Mouse (Mus musculus): ENCODE results near the gene Hemgn. TPM values are rescaled to one million over a fixed set of nuclear protein-coding genes. Genes with fewer than 3 reads are reported as not detected.

Gene Hemgn
- polyA plus RNA-seq (2015; fragmentation: Nextera tagmentation; extraction: Ambion mirVana) = 1.1 and 3.5 TPM in 2 replicates

DNA sequence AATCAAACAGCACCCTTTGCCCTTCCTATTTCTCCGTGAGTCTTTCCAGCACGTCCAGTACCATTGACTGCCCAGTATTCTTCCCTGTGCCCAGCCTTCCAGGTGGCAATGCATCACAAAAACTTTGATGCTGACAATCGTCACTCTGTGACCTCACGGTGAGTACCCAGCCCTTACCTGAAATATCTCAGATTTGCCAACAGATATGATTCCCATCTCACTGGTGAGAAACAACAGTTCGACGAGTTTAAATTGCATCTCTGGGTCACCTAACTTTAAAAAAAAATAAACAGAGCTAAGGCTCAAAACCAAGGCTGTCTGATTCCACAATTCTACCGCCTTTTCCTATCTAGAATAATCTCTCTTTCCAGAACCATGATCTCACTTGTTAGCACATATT, at the start of gene Hemgn:
Hemgn (minus strand) TSS at position 101 of the 400 bp plus-strand sequence.
- Histone ChIP-seq H3K4me2 (no peak within 1 kb of the TSS), H3K4me3 (no peak within 1 kb of the TSS), H3K9ac (no peak within 1 kb of the TSS), H3K36me3 (no peaks in the 10 kb centered on the region), H3K27ac (no peak within 1 kb of the TSS), H3K27me3 (no peaks in the 10 kb centered on the region), H3K9me3 (replicated peaks) (no peaks in the 10 kb centered on the region), H3K4me1 (replicated peaks) (no peaks in the 10 kb centered on the region)
- 71% methylated on average over 7 of the region's 7 CpGs for WGBS
- no peak for ATAC-seq (replicated peaks; ENCODE audit: insufficient number of reproducible peaks, insufficient read depth, low FRiP score, low read depth)

DNA sequence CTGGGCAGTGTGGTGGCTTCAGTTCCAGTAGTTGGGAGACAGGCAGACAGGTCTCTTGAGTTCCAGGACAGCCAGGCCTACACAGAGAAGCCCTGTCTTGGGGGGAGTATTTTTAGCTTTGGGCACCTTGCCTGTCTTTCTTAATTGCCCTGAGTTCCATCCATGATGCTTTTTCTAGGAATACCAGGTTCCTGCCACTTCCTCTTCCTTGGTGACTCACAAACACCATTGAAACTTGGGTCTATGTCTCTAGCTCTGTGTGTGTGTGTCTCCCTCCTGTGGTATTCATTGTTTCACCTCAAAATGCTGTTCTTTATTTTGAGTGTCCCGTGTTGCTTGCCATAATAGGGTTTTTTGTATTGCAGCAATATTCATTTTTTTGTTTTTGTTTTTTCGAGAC, 45.1 kb upstream of the Hemgn start:
- Histone ChIP-seq H3K4me3 (no peak overlapping the region), H3K9ac (no peak overlapping the region), H3K36me3 (peaks cover 30% of the 10 kb centered on the region), H3K9me3 (replicated peaks) (no peaks in the 10 kb centered on the region), H3K4me2 (no peak overlapping the region), H3K27me3 (no peaks in the 10 kb centered on the region), H3K27ac (no peak overlapping the region), H3K4me1 (replicated peaks) (peaks cover 43% of the 10 kb centered on the region)
- ATAC-seq (replicated peaks; ENCODE audit: insufficient number of reproducible peaks, insufficient read depth, low FRiP score, low read depth) = no peak
- 94% methylated on average over 2 of the region's 2 CpGs for WGBS

DNA sequence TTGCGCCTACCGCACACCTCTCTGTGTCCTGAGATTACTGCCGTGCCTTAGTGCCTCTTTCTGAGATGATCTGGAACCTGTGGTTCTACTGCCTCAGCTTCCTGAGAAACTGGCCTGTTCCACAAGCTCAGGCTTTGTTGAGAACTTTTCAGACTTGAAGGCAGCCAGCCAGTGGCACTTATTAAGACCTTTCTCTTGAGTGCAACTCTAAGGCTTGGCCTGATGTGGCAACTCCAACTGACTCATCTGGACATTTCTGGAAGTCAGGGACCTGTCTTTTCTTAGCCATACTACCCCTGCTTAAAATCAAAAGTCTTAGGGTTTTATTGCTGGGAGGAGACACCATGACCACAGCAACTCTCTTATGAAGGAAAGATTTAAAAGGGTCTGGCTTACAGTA, 43.9 kb upstream of the Hemgn start:
- no peaks in the 10 kb centered on the region for H3K27me3 ChIP-seq
- no peak overlapping the region for H3K9ac ChIP-seq
- peaks cover 20% of the 10 kb centered on the region; the same call in 1 of the 2 replicates for H3K36me3 ChIP-seq
- H3K4me2 ChIP-seq = no peak overlapping the region
- no peak overlapping the region for H3K4me3 ChIP-seq
- no peak for ATAC-seq (replicated peaks; ENCODE audit: insufficient number of reproducible peaks, insufficient read depth, low FRiP score, low read depth)
- no peak overlapping the region for H3K27ac ChIP-seq
- 92% methylated on average over 3 of the region's 3 CpGs for WGBS
- H3K9me3 ChIP-seq (replicated peaks) = no peaks in the 10 kb centered on the region
- H3K4me1 ChIP-seq (replicated peaks) = peaks cover 49% of the 10 kb centered on the region

DNA sequence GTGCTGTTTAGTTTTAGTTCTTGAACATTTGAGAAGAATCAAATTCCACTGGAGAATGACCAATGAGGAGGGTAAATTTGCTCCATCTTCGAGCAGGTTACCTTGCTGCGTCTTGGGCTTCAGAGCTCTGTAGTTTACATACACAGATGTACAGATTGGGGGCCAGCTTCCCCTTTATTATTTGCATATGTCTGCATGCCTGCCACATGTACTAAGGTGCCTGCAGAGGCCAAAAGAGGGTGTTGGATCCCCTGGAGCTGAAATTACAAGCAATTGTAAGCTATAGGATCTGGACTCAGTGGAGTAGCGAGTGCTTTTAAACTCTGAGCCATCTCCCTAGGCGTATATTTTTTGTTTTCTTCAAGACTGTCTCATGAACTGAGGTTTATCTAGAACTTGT, 43.5 kb upstream of the Hemgn start:
- Histone ChIP-seq H3K9ac (no peak overlapping the region), H3K27ac (no peak overlapping the region), H3K4me3 (no peak overlapping the region), H3K36me3 (peaks cover 16% of the 10 kb centered on the region; the same call in 1 of the 2 replicates), H3K9me3 (replicated peaks) (no peaks in the 10 kb centered on the region), H3K4me1 (replicated peaks) (peaks cover 47% of the 10 kb centered on the region), H3K4me2 (no peak overlapping the region), H3K27me3 (no peaks in the 10 kb centered on the region)
- ATAC-seq (replicated peaks; ENCODE audit: insufficient number of reproducible peaks, insufficient read depth, low FRiP score, low read depth) = no peak
- WGBS = 87% methylated on average over 4 of the region's 4 CpGs

DNA sequence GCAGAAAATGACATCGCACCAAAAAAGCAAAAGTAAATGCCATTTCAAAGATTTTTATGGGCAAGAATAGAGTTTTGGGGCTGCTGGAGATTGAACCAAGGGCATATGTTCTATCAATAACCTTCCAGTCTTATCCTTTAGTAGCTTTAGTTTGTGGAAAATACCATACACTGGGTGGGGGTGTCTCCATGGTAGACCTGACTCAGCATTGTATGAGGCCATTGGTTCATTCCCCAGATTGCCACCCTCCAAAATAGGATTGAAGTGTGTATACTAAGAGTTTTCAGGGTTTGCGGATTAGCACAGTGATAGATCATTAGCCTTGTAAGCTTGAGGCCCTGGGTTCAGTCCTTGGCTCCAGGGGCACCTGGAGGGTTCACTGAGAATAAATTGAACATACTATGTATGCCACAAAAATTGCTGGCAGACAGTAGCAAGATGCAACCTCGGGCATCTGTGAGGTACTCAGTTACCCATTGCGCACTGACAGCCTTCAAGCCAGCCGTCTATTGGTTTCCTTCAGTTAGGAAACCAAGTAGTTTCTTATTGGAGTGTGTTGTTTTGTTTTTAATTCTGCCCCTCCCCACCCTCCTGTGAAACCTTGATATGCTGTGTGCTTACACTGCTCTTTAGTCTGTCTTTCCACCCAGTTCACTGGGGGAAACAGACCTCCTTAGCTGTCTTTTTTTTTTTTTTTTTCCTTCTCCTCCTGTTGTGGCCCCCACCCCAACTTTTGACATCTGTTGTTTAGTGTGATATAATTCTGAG, 41.0 kb upstream of the Hemgn start:
- Histone ChIP-seq H3K27ac (no peak overlapping the region), H3K9ac (no peak overlapping the region)
- 71% methylated on average over 5 of the region's 5 CpGs for WGBS

DNA sequence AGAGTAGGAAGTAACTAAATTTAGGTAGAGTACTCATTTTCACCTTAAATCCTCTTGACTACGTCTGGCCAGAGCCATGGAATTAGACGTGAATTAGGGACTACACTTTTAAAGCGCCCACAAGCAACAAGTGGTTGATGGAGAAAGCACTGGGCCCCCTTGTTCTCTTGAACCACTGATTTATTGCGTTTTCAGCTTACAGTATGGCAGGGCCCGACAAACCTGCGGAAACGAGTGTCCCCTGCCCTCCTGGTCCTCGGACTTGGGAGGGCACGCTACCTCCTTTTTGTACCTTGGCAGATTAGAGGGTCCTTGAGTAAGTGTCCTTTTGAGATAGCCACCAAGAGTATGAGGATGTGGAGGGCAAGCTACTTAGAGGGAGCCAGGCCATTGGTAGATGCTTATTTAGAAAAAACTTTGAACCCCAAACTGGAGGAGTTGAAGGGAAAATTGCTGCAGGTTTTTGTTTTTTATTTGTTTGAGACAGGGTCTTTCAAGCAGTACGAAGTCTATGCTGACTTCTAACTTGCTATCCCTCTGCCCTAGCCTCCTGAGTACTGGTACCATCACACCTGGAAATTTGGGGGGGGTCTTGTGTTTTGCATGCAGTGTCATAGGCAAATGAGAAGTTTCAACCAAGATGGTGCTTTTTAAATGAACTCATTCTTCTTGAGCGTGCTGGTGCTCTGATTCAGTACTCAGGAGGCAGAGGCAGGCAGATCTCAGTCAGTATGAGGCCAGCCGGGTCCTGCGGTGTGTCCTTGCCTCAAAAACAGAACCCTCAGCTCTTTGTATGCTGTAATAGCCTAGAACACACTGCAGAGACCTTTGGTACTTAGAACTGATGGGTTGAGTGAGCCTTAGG, 39.8 kb upstream of the Hemgn start:
- WGBS = 36% methylated on average over 13 of the region's 13 CpGs

More for the DNA sequence above, 41.0 kb upstream of the Hemgn start:
- no peak for ATAC-seq (replicated peaks; ENCODE audit: insufficient number of reproducible peaks, insufficient read depth, low FRiP score, low read depth)
- peak overlapping the region; percentile 96; the same call in 1 of the 2 replicates for H3K4me2 ChIP-seq
- H3K36me3 ChIP-seq = no peaks in the 10 kb centered on the region
- no peaks in the 10 kb centered on the region for H3K9me3 ChIP-seq (replicated peaks)
- H3K4me3 ChIP-seq = no peak overlapping the region
- H3K27me3 ChIP-seq = no peaks in the 10 kb centered on the region
- H3K4me1 ChIP-seq (replicated peaks) = peaks cover 51% of the 10 kb centered on the region

DNA sequence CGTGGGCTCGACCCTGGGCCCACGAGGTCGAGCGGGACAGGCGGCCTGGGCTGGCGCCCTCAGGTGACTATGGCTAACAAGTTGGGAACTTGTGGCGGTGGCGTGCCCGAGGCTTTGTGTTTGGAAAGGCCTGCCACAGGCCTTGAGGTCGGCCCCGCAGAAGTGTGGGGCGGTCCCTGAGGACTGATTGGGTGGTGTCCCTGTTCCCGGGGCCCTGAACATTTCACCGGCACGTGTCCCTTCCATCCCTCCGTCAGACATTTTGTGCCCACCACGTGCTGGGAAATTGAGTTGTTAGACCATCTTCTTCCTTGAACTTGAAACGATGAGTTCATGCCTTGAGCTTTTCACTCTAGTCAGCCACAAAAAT, 39.2 kb upstream of the Hemgn start:
- Histone ChIP-seq H3K9ac (peak overlapping the region; percentile 97), H3K4me2 (peak overlapping the region; percentile 96), H3K27ac (peak overlapping the region; percentile 99), H3K4me1 (replicated peaks) (peaks cover 53% of the 10 kb centered on the region), H3K36me3 (no peaks in the 10 kb centered on the region), H3K27me3 (no peaks in the 10 kb centered on the region), H3K9me3 (replicated peaks) (no peaks in the 10 kb centered on the region), H3K4me3 (peak overlapping the region; percentile 87)
- under 1% methylated on average over 19 of the region's 19 CpGs for WGBS
- ATAC-seq (replicated peaks; ENCODE audit: insufficient number of reproducible peaks, insufficient read depth, low FRiP score, low read depth) = peak; percentile 6

More for the DNA sequence above, 39.8 kb upstream of the Hemgn start:
- Histone ChIP-seq H3K27ac (peak overlapping the region; percentile 99), H3K27me3 (no peaks in the 10 kb centered on the region), H3K9ac (peak overlapping the region; percentile 97), H3K36me3 (no peaks in the 10 kb centered on the region), H3K4me1 (replicated peaks) (peaks cover 56% of the 10 kb centered on the region), H3K4me3 (peak overlapping the region; percentile 87), H3K4me2 (peak overlapping the region; percentile 96), H3K9me3 (replicated peaks) (no peaks in the 10 kb centered on the region)
- no peak for ATAC-seq (replicated peaks; ENCODE audit: insufficient number of reproducible peaks, insufficient read depth, low FRiP score, low read depth)

DNA sequence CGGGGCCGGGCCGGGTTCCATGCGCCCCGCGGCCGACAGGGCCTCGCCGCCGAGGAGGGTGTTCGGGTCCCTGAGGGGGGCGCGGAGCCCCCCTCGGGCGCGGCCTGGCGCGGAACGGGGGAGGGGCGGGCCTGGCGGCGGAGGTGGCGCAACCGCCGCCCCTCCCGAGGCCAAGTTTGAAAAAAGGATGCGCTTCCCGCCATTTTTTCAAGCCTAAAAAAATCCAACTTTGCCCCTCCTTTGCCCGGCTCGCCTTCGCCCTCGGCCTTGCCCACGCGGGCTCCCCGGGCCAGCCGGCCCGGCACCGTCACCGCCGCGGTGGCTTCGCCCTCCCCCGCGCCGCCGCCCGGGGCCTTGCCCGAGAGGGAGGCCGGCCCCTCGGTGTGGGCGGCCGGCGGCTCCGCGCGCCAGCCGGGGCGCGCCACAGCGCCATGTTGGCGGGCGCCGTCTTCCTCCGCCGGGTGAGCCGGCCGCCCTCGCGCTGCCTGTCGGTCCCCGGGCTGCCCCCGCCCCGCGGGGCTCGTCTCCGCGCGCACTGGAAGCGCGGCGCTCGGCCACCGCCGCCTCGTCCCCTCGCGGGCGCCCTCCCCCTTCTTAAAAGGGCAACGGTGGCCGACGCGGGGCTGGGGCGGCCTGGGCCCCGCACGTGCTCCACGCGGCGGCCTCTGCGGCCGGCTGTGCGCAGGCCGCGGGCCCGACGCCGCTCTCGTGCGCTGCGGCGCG, 38.6 kb upstream of the Hemgn start:
- no peaks in the 10 kb centered on the region for H3K27me3 ChIP-seq
- ATAC-seq (replicated peaks; ENCODE audit: insufficient number of reproducible peaks, insufficient read depth, low FRiP score, low read depth) = peak; percentile 51
- H3K4me2 ChIP-seq = peak overlapping the region; percentile 96
- H3K27ac ChIP-seq = peak overlapping the region; percentile 99
- 0% methylated on average over 74 of the region's 111 CpGs for WGBS
- H3K4me3 ChIP-seq = peak overlapping the region; percentile 87
- no peaks in the 10 kb centered on the region for H3K36me3 ChIP-seq
- peak overlapping the region; percentile 97 for H3K9ac ChIP-seq
- peaks cover 51% of the 10 kb centered on the region for H3K4me1 ChIP-seq (replicated peaks)
- H3K9me3 ChIP-seq (replicated peaks) = no peaks in the 10 kb centered on the region

DNA sequence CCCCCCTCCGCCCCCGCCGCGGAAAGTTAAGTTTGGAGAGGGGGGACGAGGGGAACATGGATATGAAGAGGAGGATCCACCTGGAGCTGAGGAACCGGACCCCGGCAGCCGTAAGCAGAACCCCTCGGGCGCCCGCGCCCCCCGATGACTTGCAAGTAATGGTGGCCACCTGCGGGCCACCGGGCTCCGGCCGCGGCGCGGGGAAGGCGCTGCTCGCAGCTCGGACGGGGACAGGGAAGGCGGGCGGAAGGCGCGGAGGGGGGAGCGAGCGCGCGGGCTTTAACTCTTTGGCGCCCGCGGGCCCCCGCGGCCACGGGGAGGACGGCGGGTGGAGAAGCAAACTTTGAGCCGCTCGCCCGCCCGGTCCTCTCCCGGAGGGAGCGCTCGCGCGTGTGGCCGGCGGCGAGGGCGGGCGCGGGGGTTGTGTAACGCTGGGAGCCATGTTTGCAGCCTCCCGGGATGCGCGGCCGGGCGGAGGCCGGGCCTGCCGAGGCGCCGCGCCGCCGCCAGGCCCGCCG, 38.0 kb upstream of the Hemgn start:
- Histone ChIP-seq H3K9me3 (replicated peaks) (no peaks in the 10 kb centered on the region), H3K4me2 (peak overlapping the region; percentile 96), H3K4me1 (replicated peaks) (peaks cover 49% of the 10 kb centered on the region), H3K4me3 (peak overlapping the region; percentile 87), H3K36me3 (no peaks in the 10 kb centered on the region), H3K9ac (peak overlapping the region; percentile 97), H3K27ac (peak overlapping the region; percentile 99), H3K27me3 (no peaks in the 10 kb centered on the region)
- under 1% methylated on average over 55 of the region's 70 CpGs for WGBS
- peak; percentile 45 for ATAC-seq (replicated peaks; ENCODE audit: insufficient number of reproducible peaks, insufficient read depth, low FRiP score, low read depth)

DNA sequence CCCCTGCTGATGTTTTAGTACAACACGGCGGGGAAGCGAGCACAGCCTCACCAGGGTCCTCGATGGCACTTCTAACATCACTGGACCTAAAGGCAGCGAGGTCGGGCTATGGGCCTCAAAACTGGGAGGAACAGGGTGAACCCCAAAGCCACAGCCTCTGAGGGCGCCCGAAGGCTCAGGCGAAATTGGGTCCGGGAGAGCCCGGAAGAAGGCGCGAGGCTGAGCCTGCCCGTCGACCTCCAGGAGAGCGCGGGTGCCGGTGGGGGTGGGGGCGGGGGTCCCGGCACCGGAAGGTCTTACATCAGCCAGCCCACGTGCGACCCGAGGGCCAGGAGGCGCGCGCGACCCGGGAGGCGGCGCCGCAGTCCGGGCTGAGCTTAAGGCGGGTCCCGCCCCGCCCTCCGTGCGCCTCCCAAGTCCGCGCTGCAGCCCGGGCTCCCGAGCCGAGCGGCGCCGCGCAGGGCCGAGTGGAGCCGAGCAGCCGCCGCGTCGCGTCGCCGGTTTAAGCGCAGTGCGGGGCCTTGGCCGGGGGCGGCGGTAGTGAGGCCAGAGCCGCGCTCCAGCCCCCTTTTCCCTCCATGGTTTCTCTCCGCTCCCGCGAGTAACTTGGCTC, 37.3 kb upstream of the Hemgn start, which contains the start of gene Anp32b:
Anp32b (plus strand) TSS at position 384 of the 613 bp plus-strand sequence.
- ATAC-seq (replicated peaks; ENCODE audit: insufficient number of reproducible peaks, insufficient read depth, low FRiP score, low read depth) = peak; percentile 92
- peaks cover 48% of the 10 kb centered on the region for H3K4me1 ChIP-seq (replicated peaks)
- no peaks in the 10 kb centered on the region for H3K9me3 ChIP-seq (replicated peaks)
- peak within 1 kb of the TSS; percentile 96 for H3K4me2 ChIP-seq
- peak within 1 kb of the TSS; percentile 97 for H3K9ac ChIP-seq
- H3K27ac ChIP-seq = peak within 1 kb of the TSS; percentile 99
- under 1% methylated on average over 49 of the region's 66 CpGs for WGBS
- peak within 1 kb of the TSS; percentile 87 for H3K4me3 ChIP-seq
- no peaks in the 10 kb centered on the region for H3K27me3 ChIP-seq
- H3K36me3 ChIP-seq = no peaks in the 10 kb centered on the region

Data from heart, embryonic 15.5 days (tissue).